Mouse (Mus musculus) heart, postnatal 0 days (tissue): ENCODE results near the gene Gm9922.

ENCODE experiments used
- CTCF ChIP-seq: IDR thresholded peaks from 2 replicates; pipeline ENCODE4 v1.5.1; 2016; ENCODE audit warnings: antibody characterized with exemption, control low read depth, low read depth
- EP300 ChIP-seq: IDR thresholded peaks from 2 replicates; pipeline ENCODE4 v1.6.1; 2016; ENCODE audit warnings: antibody characterized with exemption, low read depth

GRCm38 (mm10) chr14:101687696-101688095 is 41.9 kb downstream of the Gm9922 start:
- TF ChIP-seq CTCF, result no peak
- TF ChIP-seq EP300, result no peak
